Mouse (Mus musculus): ENCODE results near the gene Auts2. TPM values are rescaled to one million over a fixed set of nuclear protein-coding genes. Genes with fewer than 3 reads are reported as not detected.

Auts2 gene
- total and polyA plus RNA-seq, 2 experiments from 2014 or later = 6.8 to 12.1 TPM

DNA sequence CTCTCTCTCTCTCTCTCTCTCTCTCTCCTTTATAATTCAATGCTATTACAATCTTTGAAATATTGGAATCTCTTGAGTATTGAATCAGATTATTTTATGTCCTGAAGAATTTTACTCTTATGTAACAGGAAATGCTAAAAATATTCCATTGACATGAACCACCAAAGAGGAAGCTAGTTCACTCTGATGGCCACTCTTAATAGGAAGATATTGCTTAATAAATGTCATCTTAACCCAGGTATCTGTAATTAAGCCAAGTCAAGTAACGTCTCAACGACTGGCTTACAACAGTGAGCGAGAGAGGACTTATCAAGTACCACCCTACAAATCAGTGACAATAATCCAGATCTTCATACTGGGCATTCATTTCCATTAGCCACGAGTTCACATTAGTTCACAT lies 440.7 kb downstream of the Auts2 start:
- H3K27me3 ChIP-seq (ENCODE audit: control insufficient read depth, insufficient read depth, low read length) = no peaks in the 10 kb centered on the region
- peaks cover 14% of the 10 kb centered on the region; the same call in 1 of the 2 replicates for H3K4me1 ChIP-seq (ENCODE audit: control insufficient read depth, insufficient read depth)
- H3K9ac ChIP-seq (replicated peaks; ENCODE audit: low read depth, low read length) = no peak overlapping the region
- no peak overlapping the region for H3K4me3 ChIP-seq (ENCODE audit: low read depth, low read length)
- DNase-seq (ENCODE audit: low spot score) = no peak
- no peak for ATAC-seq (ENCODE audit: insufficient read depth, low read depth)
- H3K9me3 ChIP-seq (replicated peaks; ENCODE audit: control insufficient read depth, low read length) = no peaks in the 10 kb centered on the region
- TF ChIP-seq CTCF (IDR thresholded peaks at IDR 0.05; ENCODE audit: low read depth) (no peak), EP300 (IDR thresholded peaks at IDR 0.05; ENCODE audit: low read depth) (no peak)
- no peak overlapping the region for H3K27ac ChIP-seq (ENCODE audit: low read depth)
- no peaks in the 10 kb centered on the region for H3K36me3 ChIP-seq (replicated peaks; ENCODE audit: control insufficient read depth, insufficient read depth, low read length)
- WGBS = 86% methylated on average over 4 of the region's 4 CpGs
- no peak overlapping the region for H3K4me2 ChIP-seq (ENCODE audit: low read depth, low read length)

- Histone ChIP-seq H3K27ac (ENCODE audit: low read depth) (0 out of 2 replicates have a peak overlapping the region, but pooled peaks have one; percentile 14), H3K9me3 (replicated peaks; ENCODE audit: control insufficient read depth, low read length) (no peaks in the 10 kb centered on the region), H3K27me3 (ENCODE audit: control insufficient read depth, insufficient read depth, low read length) (no peaks in the 10 kb centered on the region), H3K4me1 (ENCODE audit: control insufficient read depth, insufficient read depth) (peaks cover 15% of the 10 kb centered on the region; the same call in 1 of the 2 replicates), H3K4me3 (ENCODE audit: low read depth, low read length) (no peak overlapping the region), H3K4me2 (ENCODE audit: low read depth, low read length) (peak overlapping the region; percentile 0; the same call in 1 of the 2 replicates), H3K9ac (replicated peaks; ENCODE audit: low read depth, low read length) (0 out of 2 replicates have a peak overlapping the region, but pooled peaks have one; percentile 30), H3K36me3 (replicated peaks; ENCODE audit: control insufficient read depth, insufficient read depth, low read length) (no peaks in the 10 kb centered on the region)
- no peak for TF ChIP-seq EP300 (IDR thresholded peaks at IDR 0.05; ENCODE audit: low read depth)
- no peak for TF ChIP-seq CTCF (IDR thresholded peaks at IDR 0.05; ENCODE audit: low read depth)
- peak; percentile 26 for DNase-seq (ENCODE audit: low spot score)
- ATAC-seq (ENCODE audit: insufficient read depth, low read depth) = peak; percentile 75
- WGBS = 26% methylated on average over 3 of the region's 3 CpGs
Observed at GRCm38 (mm10) chr5:132098461-132098860, 444.7 kb downstream of the Auts2 start.

DNA sequence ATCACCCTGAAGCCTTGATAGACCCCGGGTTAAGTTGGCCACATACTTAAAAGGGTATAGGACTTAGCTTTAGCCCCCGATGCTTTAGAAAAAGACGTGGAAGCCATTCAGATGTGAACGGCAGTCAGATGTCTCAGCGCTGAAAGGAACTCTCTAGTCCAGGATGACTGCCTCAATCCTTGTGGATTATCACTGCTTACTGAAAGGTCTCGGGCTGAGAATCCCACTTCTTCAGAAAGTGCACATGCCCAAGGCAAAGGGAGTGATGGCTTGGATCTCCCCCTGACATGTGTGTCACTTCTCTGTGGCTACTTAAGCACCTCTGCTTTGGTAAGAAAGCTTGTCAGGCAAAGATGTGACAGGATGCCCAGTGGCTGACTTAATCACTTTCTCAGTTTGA lies 450.4 kb downstream of the Auts2 start:
- Histone ChIP-seq H3K4me1 (ENCODE audit: control insufficient read depth, insufficient read depth) (peaks cover 4% of the 10 kb centered on the region; the same call in 1 of the 2 replicates), H3K4me2 (ENCODE audit: low read depth, low read length) (no peak overlapping the region), H3K9me3 (replicated peaks; ENCODE audit: control insufficient read depth, low read length) (no peaks in the 10 kb centered on the region), H3K9ac (replicated peaks; ENCODE audit: low read depth, low read length) (no peak overlapping the region), H3K36me3 (replicated peaks; ENCODE audit: control insufficient read depth, insufficient read depth, low read length) (no peaks in the 10 kb centered on the region), H3K4me3 (ENCODE audit: low read depth, low read length) (no peak overlapping the region), H3K27ac (ENCODE audit: low read depth) (no peak overlapping the region), H3K27me3 (ENCODE audit: control insufficient read depth, insufficient read depth, low read length) (no peaks in the 10 kb centered on the region)
- TF ChIP-seq EP300 (IDR thresholded peaks at IDR 0.05; ENCODE audit: low read depth) = no peak
- no peak for TF ChIP-seq CTCF (IDR thresholded peaks at IDR 0.05; ENCODE audit: low read depth)
- 48% methylated on average over 6 of the region's 6 CpGs for WGBS
- ATAC-seq (ENCODE audit: insufficient read depth, low read depth) = no peak
- DNase-seq (ENCODE audit: low spot score) = no peak

GRCm38 (mm10) chr5:132089496-132090250 lies 453.5 kb downstream of the Auts2 start:
- Histone ChIP-seq H3K4me2 (ENCODE audit: low read depth, low read length) (no peak overlapping the region), H3K27ac (ENCODE audit: low read depth) (no peak overlapping the region), H3K9ac (replicated peaks; ENCODE audit: low read depth, low read length) (no peak overlapping the region), H3K4me1 (ENCODE audit: control insufficient read depth, insufficient read depth) (no peaks in the 10 kb centered on the region), H3K36me3 (replicated peaks; ENCODE audit: control insufficient read depth, insufficient read depth, low read length) (no peaks in the 10 kb centered on the region), H3K4me3 (ENCODE audit: low read depth, low read length) (no peak overlapping the region), H3K27me3 (ENCODE audit: control insufficient read depth, insufficient read depth, low read length) (no peaks in the 10 kb centered on the region), H3K9me3 (replicated peaks; ENCODE audit: control insufficient read depth, low read length) (no peaks in the 10 kb centered on the region)
- TF ChIP-seq CTCF (IDR thresholded peaks at IDR 0.05; ENCODE audit: low read depth) = no peak
- TF ChIP-seq EP300 (IDR thresholded peaks at IDR 0.05; ENCODE audit: low read depth) = no peak
- ATAC-seq (ENCODE audit: insufficient read depth, low read depth) = no peak
- 85% methylated on average over 10 of the region's 10 CpGs for WGBS
- DNase-seq (ENCODE audit: low spot score) = no peak

- Histone ChIP-seq H3K4me1 (ENCODE audit: control insufficient read depth, insufficient read depth) (no peaks in the 10 kb centered on the region), H3K36me3 (replicated peaks; ENCODE audit: control insufficient read depth, insufficient read depth, low read length) (no peaks in the 10 kb centered on the region), H3K27me3 (ENCODE audit: control insufficient read depth, insufficient read depth, low read length) (no peaks in the 10 kb centered on the region), H3K4me2 (ENCODE audit: low read depth, low read length) (no peak overlapping the region), H3K4me3 (ENCODE audit: low read depth, low read length) (no peak overlapping the region), H3K9me3 (replicated peaks; ENCODE audit: control insufficient read depth, low read length) (no peaks in the 10 kb centered on the region), H3K9ac (replicated peaks; ENCODE audit: low read depth, low read length) (no peak overlapping the region), H3K27ac (ENCODE audit: low read depth) (no peak overlapping the region)
- no peak for DNase-seq (ENCODE audit: low spot score)
- 84% methylated on average over 3 of the region's 3 CpGs for WGBS
- ATAC-seq (ENCODE audit: insufficient read depth, low read depth) = no peak
- TF ChIP-seq EP300 (IDR thresholded peaks at IDR 0.05; ENCODE audit: low read depth) (no peak), CTCF (IDR thresholded peaks at IDR 0.05; ENCODE audit: low read depth) (no peak)
Observed at GRCm38 (mm10) chr5:132088585-132088984, 454.6 kb downstream of the Auts2 start.
